Mouse (Mus musculus): ENCODE results near the gene Cnbd2. TPM values are rescaled to one million over a fixed set of nuclear protein-coding genes. Genes with fewer than 3 reads are reported as not detected.
"Not testable (repeated sequence)": the region's sequence is repeated elsewhere in the genome, so short reads cannot be mapped to it uniquely, and the experiment has no call there.

Gene Cnbd2
- polyA plus RNA-seq, 1 experiment from 2014 or later: 5.5 TPM

DNA sequence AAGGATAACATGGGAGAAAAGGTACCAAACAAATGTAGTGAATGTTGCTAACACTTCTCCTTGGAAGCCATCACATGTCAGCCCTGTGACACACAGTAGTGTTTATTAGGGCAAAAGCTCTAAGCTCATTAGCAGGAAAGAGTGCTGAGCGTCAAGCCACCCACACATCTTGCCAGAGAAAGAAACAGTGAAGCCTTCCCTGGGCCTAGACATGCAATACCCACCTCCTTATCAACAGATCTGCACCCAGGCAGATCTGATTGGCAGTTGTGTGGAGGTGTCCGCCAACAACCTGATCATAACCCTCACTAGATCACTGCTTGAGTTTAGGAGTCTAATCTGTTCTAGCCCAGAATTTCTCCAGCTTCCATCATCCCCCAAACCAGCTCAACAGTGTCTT is 84.0 kb downstream of the Cnbd2 start:
- H3K27me3 ChIP-seq (ENCODE audit: insufficient read depth, low read length): no peaks in the 10 kb centered on the region
- WGBS: 79% methylated on average over 2 of the region's 2 CpGs
- H3K36me3 ChIP-seq (ENCODE audit: insufficient read depth, low read length): no peaks in the 10 kb centered on the region
- H3K9ac ChIP-seq (replicated peaks; ENCODE audit: low read length): no peak overlapping the region
- no peak overlapping the region for H3K4me2 ChIP-seq (replicated peaks; ENCODE audit: low read depth, low read length)
- no peaks in the 10 kb centered on the region for H3K9me3 ChIP-seq (ENCODE audit: low read length)
- ATAC-seq (ENCODE audit: low FRiP score, low TSS enrichment): no peak
- no peak overlapping the region for H3K27ac ChIP-seq (ENCODE audit: low read length)
- peaks cover 7% of the 10 kb centered on the region; the same call in 1 of the 2 replicates for H3K4me1 ChIP-seq (ENCODE audit: insufficient read depth, low read length)
- no peak overlapping the region for H3K4me3 ChIP-seq (ENCODE audit: low read length)

DNA sequence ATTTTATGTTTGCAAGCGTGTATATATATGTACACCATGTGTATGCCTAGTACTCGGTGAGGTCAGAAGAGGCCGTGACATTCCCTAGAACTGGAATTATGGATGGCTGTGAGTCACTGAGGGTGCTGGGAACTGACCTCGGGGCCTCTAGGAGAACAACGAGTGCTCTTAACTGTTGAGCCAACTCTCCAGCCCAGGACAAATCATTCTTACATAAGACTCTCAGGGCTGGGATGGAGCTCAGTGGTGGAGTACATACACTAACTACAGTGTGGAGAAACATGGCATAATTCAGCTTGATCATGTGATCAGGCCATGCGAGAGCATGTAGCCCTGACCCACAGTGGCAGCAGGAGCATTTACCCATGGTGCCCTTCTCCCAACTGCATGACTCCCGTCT is 85.9 kb downstream of the Cnbd2 start:
- Histone ChIP-seq H3K4me1 (ENCODE audit: insufficient read depth, low read length) (peaks cover 8% of the 10 kb centered on the region; the same call in 1 of the 2 replicates), H3K9me3 (ENCODE audit: low read length) (no peaks in the 10 kb centered on the region), H3K36me3 (ENCODE audit: insufficient read depth, low read length) (no peaks in the 10 kb centered on the region), H3K4me3 (ENCODE audit: low read length) (no peak overlapping the region), H3K9ac (replicated peaks; ENCODE audit: low read length) (no peak overlapping the region), H3K27ac (ENCODE audit: low read length) (no peak overlapping the region), H3K4me2 (replicated peaks; ENCODE audit: low read depth, low read length) (no peak overlapping the region), H3K27me3 (ENCODE audit: insufficient read depth, low read length) (no peaks in the 10 kb centered on the region)
- 89% methylated on average over 7 of the region's 7 CpGs for WGBS
- no peak for ATAC-seq (ENCODE audit: low FRiP score, low TSS enrichment)

DNA sequence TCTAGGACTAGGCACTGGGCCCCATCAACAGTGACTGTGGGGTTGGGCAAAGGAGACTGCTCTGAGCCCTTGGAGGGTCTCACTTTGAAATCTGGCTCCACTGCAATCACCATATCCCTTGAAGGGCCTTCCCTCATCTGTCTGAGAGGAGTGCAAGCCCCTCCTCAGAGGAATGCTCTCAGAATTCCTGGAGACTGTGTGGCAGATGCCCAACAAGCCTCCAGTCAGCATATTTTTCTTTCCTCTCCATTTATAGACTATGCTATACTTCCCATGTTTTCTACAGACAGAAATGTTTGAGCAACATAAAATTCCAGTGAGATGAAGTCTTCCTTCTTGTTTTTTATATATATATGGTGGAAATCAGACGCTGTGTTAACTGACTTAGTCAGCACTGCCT is 87.4 kb downstream of the Cnbd2 start:
- WGBS: 56% methylated on average over 1 of the region's 1 CpGs
- Histone ChIP-seq H3K4me3 (ENCODE audit: low read length) (no peak overlapping the region), H3K27me3 (ENCODE audit: insufficient read depth, low read length) (no peaks in the 10 kb centered on the region), H3K4me1 (ENCODE audit: insufficient read depth, low read length) (peaks cover 5% of the 10 kb centered on the region; the same call in 1 of the 2 replicates), H3K36me3 (ENCODE audit: insufficient read depth, low read length) (no peaks in the 10 kb centered on the region), H3K9ac (replicated peaks; ENCODE audit: low read length) (no peak overlapping the region), H3K27ac (ENCODE audit: low read length) (no peak overlapping the region), H3K4me2 (replicated peaks; ENCODE audit: low read depth, low read length) (no peak overlapping the region), H3K9me3 (ENCODE audit: low read length) (no peaks in the 10 kb centered on the region)
- ATAC-seq (ENCODE audit: low FRiP score, low TSS enrichment): no peak

DNA sequence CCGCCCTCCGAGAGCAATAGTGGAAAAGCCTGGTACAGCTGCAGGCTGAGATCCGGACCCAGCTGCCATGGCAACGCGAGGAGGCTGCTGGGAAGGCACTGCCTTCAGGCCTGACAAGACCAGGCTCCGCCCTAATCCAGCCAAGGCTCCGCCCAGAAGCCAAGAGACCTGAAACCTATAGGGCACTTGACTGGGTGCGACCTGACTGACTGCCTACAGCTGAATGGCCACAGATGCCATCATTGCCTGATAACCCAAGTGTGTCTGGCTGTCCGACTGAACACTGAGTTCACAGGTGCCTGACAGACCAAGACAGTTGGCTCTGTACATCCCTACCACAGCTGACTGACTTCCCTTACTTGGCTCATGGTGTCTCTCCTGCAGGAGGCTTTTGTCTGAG is 89.2 kb downstream of the Cnbd2 start:
- Histone ChIP-seq H3K9ac (replicated peaks; ENCODE audit: low read length) (no peak overlapping the region), H3K36me3 (ENCODE audit: insufficient read depth, low read length) (no peaks in the 10 kb centered on the region)

DNA sequence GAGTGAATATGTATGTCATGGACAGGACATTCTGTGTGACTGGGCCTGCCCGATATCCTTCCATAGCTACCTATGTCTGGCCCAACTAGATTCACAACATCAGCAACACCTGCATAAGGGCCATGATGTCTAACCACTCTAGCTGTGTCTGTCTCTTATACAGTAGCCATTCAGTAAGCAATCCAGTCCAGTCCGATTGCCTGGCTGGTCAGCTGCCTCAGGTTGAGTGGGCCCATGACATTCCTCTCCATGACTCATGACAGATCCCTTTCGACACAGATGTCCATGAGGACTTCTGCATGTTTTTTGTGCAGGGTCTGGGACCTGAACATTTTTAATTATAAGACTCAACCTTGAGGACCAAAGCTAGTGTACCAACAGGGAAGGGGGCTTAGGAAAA is 89.9 kb downstream of the Cnbd2 start:
- H3K4me3 ChIP-seq (ENCODE audit: low read length): no peak overlapping the region
- ATAC-seq (ENCODE audit: low FRiP score, low TSS enrichment): no peak; the same call in 1 of the 2 replicates
- no peaks in the 10 kb centered on the region for H3K9me3 ChIP-seq (ENCODE audit: low read length)
- no peak overlapping the region for H3K9ac ChIP-seq (replicated peaks; ENCODE audit: low read length)
- H3K36me3 ChIP-seq (ENCODE audit: insufficient read depth, low read length): no peaks in the 10 kb centered on the region
- no peak overlapping the region for H3K4me2 ChIP-seq (replicated peaks; ENCODE audit: low read depth, low read length)
- no peaks in the 10 kb centered on the region for H3K27me3 ChIP-seq (ENCODE audit: insufficient read depth, low read length)
- H3K4me1 ChIP-seq (ENCODE audit: insufficient read depth, low read length): peaks cover 5% of the 10 kb centered on the region; the same call in 1 of the 2 replicates
- 87% methylated on average over 3 of the region's 3 CpGs for WGBS
- no peak overlapping the region for H3K27ac ChIP-seq (ENCODE audit: low read length)

More for the DNA sequence above, 89.2 kb downstream of the Cnbd2 start:
- Histone ChIP-seq H3K4me3 (ENCODE audit: low read length) (no peak overlapping the region; the same call in 1 of the 2 replicates), H3K27me3 (ENCODE audit: insufficient read depth, low read length) (no peaks in the 10 kb centered on the region), H3K27ac (ENCODE audit: low read length) (no peak overlapping the region), H3K9me3 (ENCODE audit: low read length) (no peaks in the 10 kb centered on the region), H3K4me1 (ENCODE audit: insufficient read depth, low read length) (peaks cover 5% of the 10 kb centered on the region; the same call in 1 of the 2 replicates), H3K4me2 (replicated peaks; ENCODE audit: low read depth, low read length) (peak overlapping the region; percentile 25)
- ATAC-seq (ENCODE audit: low FRiP score, low TSS enrichment): peak; percentile 88
- WGBS: 4% methylated on average over 9 of the region's 9 CpGs

DNA sequence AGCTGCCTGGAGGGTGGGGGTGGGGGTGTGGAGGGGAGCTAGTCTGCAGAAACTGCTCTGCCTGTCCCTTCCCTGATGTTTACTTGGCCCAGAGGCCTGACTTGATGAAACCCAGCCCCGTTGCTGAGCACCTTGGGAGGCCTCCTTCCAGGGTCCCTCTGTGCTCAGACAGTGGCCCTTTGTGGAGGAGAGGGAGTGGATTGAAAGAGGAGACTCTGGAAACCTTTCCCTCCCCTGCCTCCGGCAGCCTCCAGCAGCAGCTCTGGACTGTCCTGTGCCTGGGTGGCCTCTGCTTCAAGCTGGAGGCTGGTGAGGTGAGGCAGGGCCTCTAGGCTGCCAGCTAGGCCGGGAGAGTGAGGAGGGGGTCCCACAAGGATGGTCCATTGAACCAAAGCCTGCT is 94.9 kb downstream of the Cnbd2 start:
- Histone ChIP-seq H3K9ac (replicated peaks; ENCODE audit: low read length) (no peak overlapping the region; the same call in 1 of the 2 replicates), H3K9me3 (ENCODE audit: low read length) (no peaks in the 10 kb centered on the region), H3K4me1 (ENCODE audit: insufficient read depth, low read length) (no peaks in the 10 kb centered on the region), H3K36me3 (ENCODE audit: insufficient read depth, low read length) (no peaks in the 10 kb centered on the region), H3K27ac (ENCODE audit: low read length) (no peak overlapping the region), H3K4me3 (ENCODE audit: low read length) (no peak overlapping the region), H3K27me3 (ENCODE audit: insufficient read depth, low read length) (no peaks in the 10 kb centered on the region), H3K4me2 (replicated peaks; ENCODE audit: low read depth, low read length) (no peak overlapping the region)
- 13% methylated on average over 3 of the region's 3 CpGs for WGBS
- ATAC-seq (ENCODE audit: low FRiP score, low TSS enrichment): peak; percentile 59; the same call in 1 of the 2 replicates

DNA sequence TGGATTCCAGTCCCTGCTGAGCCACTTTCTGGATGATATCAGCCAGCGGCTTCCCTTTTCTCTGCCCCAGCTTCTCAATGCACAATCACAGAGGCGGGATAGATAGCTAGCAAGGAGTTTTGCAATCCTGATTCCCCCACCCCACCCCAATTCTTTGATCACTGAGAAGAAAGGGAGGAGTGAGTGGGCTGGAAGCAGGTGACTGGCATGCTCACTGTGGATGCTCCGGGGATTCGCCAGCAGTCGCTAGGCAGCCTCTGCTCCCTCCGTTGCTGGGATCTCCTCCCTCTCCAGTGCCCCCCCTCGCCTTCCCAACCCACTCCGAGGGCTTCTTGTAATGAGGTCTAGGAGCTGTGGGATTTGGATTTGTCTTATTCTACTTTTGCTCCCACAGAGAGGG is 96.1 kb downstream of the Cnbd2 start:
- Histone ChIP-seq H3K27ac (ENCODE audit: low read length) (no peak overlapping the region), H3K27me3 (ENCODE audit: insufficient read depth, low read length) (no peaks in the 10 kb centered on the region), H3K9ac (replicated peaks; ENCODE audit: low read length) (no peak overlapping the region), H3K9me3 (ENCODE audit: low read length) (no peaks in the 10 kb centered on the region), H3K4me3 (ENCODE audit: low read length) (no peak overlapping the region), H3K4me1 (ENCODE audit: insufficient read depth, low read length) (no peaks in the 10 kb centered on the region), H3K4me2 (replicated peaks; ENCODE audit: low read depth, low read length) (no peak overlapping the region), H3K36me3 (ENCODE audit: insufficient read depth, low read length) (no peaks in the 10 kb centered on the region)
- ATAC-seq (ENCODE audit: low FRiP score, low TSS enrichment): no peak
- WGBS: 39% methylated on average over 8 of the region's 8 CpGs

DNA sequence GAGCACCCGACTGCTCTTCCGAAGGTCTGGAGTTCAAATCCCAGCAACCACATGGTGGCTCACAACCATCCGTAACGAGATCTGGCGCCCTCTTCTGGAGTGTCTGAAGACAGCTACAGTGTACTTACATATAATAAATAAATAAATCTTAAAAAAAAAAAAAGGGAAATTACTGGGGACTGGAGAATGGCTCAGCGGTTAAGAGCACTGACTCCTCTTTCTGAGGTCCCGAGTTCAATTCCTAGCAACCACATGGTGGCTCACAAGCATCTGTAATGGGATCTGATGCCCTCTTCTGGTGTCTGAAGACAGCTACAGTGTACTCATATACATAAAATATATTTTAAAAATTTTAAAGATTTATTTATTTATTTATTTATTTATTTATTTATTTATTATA is 99.2 kb downstream of the Cnbd2 start:
- ATAC-seq (ENCODE audit: low FRiP score, low TSS enrichment); H3K4me2 ChIP-seq (replicated peaks; ENCODE audit: low read depth, low read length); H3K4me1 ChIP-seq (ENCODE audit: insufficient read depth, low read length); H3K9me3 ChIP-seq (ENCODE audit: low read length); H3K27ac ChIP-seq (ENCODE audit: low read length); H3K36me3 ChIP-seq (ENCODE audit: insufficient read depth, low read length); H3K9ac ChIP-seq (replicated peaks; ENCODE audit: low read length); H3K4me3 ChIP-seq (ENCODE audit: low read length); H3K27me3 ChIP-seq (ENCODE audit: insufficient read depth, low read length): not testable (repeated sequence)
- WGBS: 93% methylated on average over 4 of the region's 7 CpGs

DNA sequence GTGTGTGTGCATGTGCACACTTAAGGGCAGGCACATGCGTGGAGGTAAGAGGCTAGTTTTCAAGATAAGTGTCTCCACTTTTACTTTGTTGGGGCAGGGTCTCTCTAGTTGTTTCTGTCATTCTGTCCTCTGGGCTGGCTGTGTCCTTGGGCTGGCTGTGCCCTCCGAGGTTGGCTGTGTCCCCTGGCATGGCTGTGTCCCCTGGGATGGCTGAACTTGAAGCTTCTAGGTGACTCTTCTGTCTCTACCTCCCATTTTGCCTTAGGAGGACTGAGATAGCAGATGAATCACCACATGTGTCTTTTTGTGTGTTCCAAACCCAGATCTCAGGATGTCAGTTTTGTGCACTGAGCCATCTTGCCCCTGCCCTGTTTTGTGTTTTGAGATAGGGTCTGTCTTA is 102.9 kb downstream of the Cnbd2 start:
- ATAC-seq (ENCODE audit: low FRiP score, low TSS enrichment): no peak
- Histone ChIP-seq H3K4me3 (ENCODE audit: low read length) (no peak overlapping the region), H3K27me3 (ENCODE audit: insufficient read depth, low read length) (peaks cover 14% of the 10 kb centered on the region), H3K9ac (replicated peaks; ENCODE audit: low read length) (no peak overlapping the region), H3K9me3 (ENCODE audit: low read length) (no peaks in the 10 kb centered on the region), H3K4me2 (replicated peaks; ENCODE audit: low read depth, low read length) (no peak overlapping the region), H3K4me1 (ENCODE audit: insufficient read depth, low read length) (0 out of 2 replicates have a peak, but pooled peaks cover under 1% of the 10 kb centered on the region), H3K27ac (ENCODE audit: low read length) (no peak overlapping the region), H3K36me3 (ENCODE audit: insufficient read depth, low read length) (no peaks in the 10 kb centered on the region)
- WGBS: 66% methylated on average over 2 of the region's 2 CpGs

DNA sequence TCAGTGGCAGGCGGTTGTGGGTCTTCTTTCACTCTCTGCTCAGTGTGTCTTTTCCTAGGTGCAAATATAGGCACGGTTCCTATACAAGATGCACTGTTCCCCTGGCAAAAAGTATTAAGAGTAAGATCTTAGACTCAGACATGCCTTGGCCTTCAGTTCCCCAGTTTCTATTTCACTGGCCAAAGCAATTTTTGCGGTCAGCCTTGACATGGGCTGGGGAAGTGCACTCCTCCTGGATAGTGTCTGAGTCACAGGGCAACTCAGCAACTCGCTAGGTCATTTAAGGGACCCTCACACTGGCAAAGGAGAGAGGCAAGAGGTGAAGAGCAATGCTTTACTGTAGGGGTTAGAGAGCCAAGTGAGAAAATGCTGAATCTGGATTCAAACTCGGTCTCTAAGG is 103.6 kb downstream of the Cnbd2 start:
- WGBS: 76% methylated on average over 5 of the region's 5 CpGs
- no peak for ATAC-seq (ENCODE audit: low FRiP score, low TSS enrichment)

More for the DNA sequence above, 103.6 kb downstream of the Cnbd2 start:
- Histone ChIP-seq H3K4me2 (replicated peaks; ENCODE audit: low read depth, low read length) (no peak overlapping the region), H3K4me3 (ENCODE audit: low read length) (no peak overlapping the region), H3K4me1 (ENCODE audit: insufficient read depth, low read length) (peaks cover 7% of the 10 kb centered on the region), H3K9ac (replicated peaks; ENCODE audit: low read length) (no peak overlapping the region), H3K27ac (ENCODE audit: low read length) (no peak overlapping the region), H3K27me3 (ENCODE audit: insufficient read depth, low read length) (peaks cover 18% of the 10 kb centered on the region), H3K9me3 (ENCODE audit: low read length) (no peaks in the 10 kb centered on the region), H3K36me3 (ENCODE audit: insufficient read depth, low read length) (no peaks in the 10 kb centered on the region)
